In the genomic region with DNA sequence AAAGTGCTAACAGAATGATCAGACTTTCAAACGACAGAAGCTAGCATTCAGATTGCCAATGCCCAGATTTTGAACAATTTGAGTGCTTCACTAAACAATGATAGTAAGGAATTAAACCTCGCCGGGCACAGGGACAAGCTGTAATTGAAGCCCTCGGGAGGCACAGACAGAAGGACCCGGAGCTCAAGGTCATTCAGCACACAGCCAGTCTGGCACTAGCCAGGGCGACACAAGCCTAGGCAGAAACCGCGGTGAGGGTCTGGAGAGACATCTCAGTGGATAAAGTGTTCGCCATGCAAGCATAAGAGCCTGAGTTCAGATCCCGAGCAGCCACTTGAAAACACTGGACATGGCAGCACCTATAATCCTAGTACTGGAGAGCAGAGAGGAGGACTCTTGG, we compare ENCODE assay signal across 17 mouse cellular contexts. TPM values are rescaled to one million over a fixed set of nuclear protein-coding genes. Genes with fewer than 3 reads are reported as not detected.
DNase-seq lines count a peak whose midpoint lies in the region; ATAC-seq and TF ChIP-seq lines count a peak whose summit lies in the region.
"Had no signal": no experiment of that assay in that cellular context is flagged by ENCODE, and none has a peak within 500 bp of the region (broad histone marks: within the 10 kb centered on the region; RNA-seq: fewer than 3 reads in every experiment).

No protein-coding gene starts in this region.

- peak overlapping the region; percentile 81 for H3K27ac ChIP-seq in gastrocnemius, adult 2 months
- peak overlapping the region; percentile 4; the same call in 1 of the 2 replicates for H3K27ac ChIP-seq in heart, embryonic 11.5 days (ENCODE audit: low read depth, low read length)
- peak overlapping the region; percentile 46; the same call in 1 of the 2 replicates for H3K27ac ChIP-seq in intestine, postnatal 0 days (ENCODE audit: low read depth, low read length)
- H3K27ac ChIP-seq in forebrain, embryonic 14.5 days (ENCODE audit: low read depth, low read length): no peak overlapping the region
- H3K27ac ChIP-seq: embryonic facial prominence, embryonic 12.5 days; limb, embryonic 10.5 days; liver, embryonic 13.5 days; stomach, embryonic 15.5 days had no signal

- intact Hi-C loops in gastrocnemius, adult 2 months (cut with DNase I): no loop called here
- intact Hi-C loops in gastrocnemius, postnatal 36 days (cut with DNase I): no loop called here

- H3K4me1 ChIP-seq in heart, embryonic 11.5 days (ENCODE audit: control insufficient read depth, insufficient read depth, low read length): peaks cover 9% of the 10 kb centered on the region; the same call in 1 of the 2 replicates
- H3K4me1 ChIP-seq in intestine, postnatal 0 days (replicated peaks; ENCODE audit: control insufficient read depth, insufficient read depth, low read length): 0 out of 2 replicates have a peak, but pooled peaks cover 2% of the 10 kb centered on the region
- H3K4me1 ChIP-seq in forebrain, embryonic 14.5 days (ENCODE audit: control insufficient read depth, insufficient read depth, low read length): no peaks in the 10 kb centered on the region
- H3K4me1 ChIP-seq: embryonic facial prominence, embryonic 12.5 days; limb, embryonic 10.5 days had no signal

- H3K9ac ChIP-seq in heart, embryonic 11.5 days (ENCODE audit: low read depth, low read length): no peak overlapping the region
- H3K9ac ChIP-seq in intestine, postnatal 0 days (ENCODE audit: low read depth, low read length): no peak overlapping the region
- no peak overlapping the region for H3K9ac ChIP-seq in forebrain, embryonic 14.5 days (ENCODE audit: low read length)
- H3K9ac ChIP-seq: embryonic facial prominence, embryonic 12.5 days; liver, embryonic 13.5 days; stomach, embryonic 15.5 days had no signal

- H3K4me3 ChIP-seq in gastrocnemius, adult 2 months: no peak overlapping the region
- H3K4me3 ChIP-seq in heart, embryonic 11.5 days (ENCODE audit: low read depth, low read length): no peak overlapping the region
- no peak overlapping the region for H3K4me3 ChIP-seq in intestine, postnatal 0 days (ENCODE audit: low read depth, low read length)
- H3K4me3 ChIP-seq in forebrain, embryonic 14.5 days (ENCODE audit: low read depth, low read length): no peak overlapping the region
- H3K4me3 ChIP-seq: embryonic facial prominence, embryonic 12.5 days; limb, embryonic 10.5 days; liver, embryonic 13.5 days; stomach, embryonic 15.5 days had no signal

- peak; percentile 52 for DNase-seq in gastrocnemius, adult 2 months
- DNase-seq in gastrocnemius, postnatal 36 days: no peak
- DNase-seq in ovary, postnatal 36 days (ENCODE audit: low spot score): peak; percentile 10
- DNase-seq in ovary, postnatal 14 days (ENCODE audit: low spot score): no peak
- no peak for DNase-seq in left cerebral cortex, adult 8-10 months (ENCODE audit: low spot score in 2 of 2)
- DNase-seq in forebrain, embryonic 14.5 days (ENCODE audit: low spot score): no peak
- DNase-seq: cerebellum, postnatal 25 days; liver, embryonic 13.5 days; lung, postnatal 14 days; retina, postnatal 1 day had no signal

- H3K36me3 ChIP-seq in heart, embryonic 11.5 days (ENCODE audit: control insufficient read depth, insufficient read depth, low read length): peaks cover 5% of the 10 kb centered on the region; the same call in 1 of the 2 replicates
- H3K36me3 ChIP-seq in intestine, postnatal 0 days (ENCODE audit: control insufficient read depth, insufficient read depth): no peaks in the 10 kb centered on the region
- H3K36me3 ChIP-seq in forebrain, embryonic 14.5 days (ENCODE audit: control insufficient read depth, insufficient read depth, low read length): 0 out of 2 replicates have a peak, but pooled peaks cover 5% of the 10 kb centered on the region
- H3K36me3 ChIP-seq: embryonic facial prominence, embryonic 12.5 days had no signal

- no peak overlapping the region for H3K4me2 ChIP-seq in heart, embryonic 11.5 days
- H3K4me2 ChIP-seq in intestine, postnatal 0 days (replicated peaks; ENCODE audit: low read depth): no peak overlapping the region
- no peak overlapping the region for H3K4me2 ChIP-seq in forebrain, embryonic 14.5 days (ENCODE audit: low read length)
- H3K4me2 ChIP-seq: embryonic facial prominence, embryonic 12.5 days; liver, embryonic 13.5 days; midbrain, embryonic 11.5 days; stomach, embryonic 15.5 days had no signal

- H3K9me3 ChIP-seq in heart, embryonic 11.5 days (replicated peaks; ENCODE audit: control insufficient read depth, low read length): no peaks in the 10 kb centered on the region; the same call in 1 of the 2 replicates
- H3K9me3 ChIP-seq in intestine, postnatal 0 days (ENCODE audit: control insufficient read depth): no peaks in the 10 kb centered on the region
- H3K9me3 ChIP-seq in forebrain, embryonic 14.5 days (replicated peaks; ENCODE audit: control insufficient read depth, low read length): no peaks in the 10 kb centered on the region
- H3K9me3 ChIP-seq: embryonic facial prominence, embryonic 12.5 days; limb, embryonic 10.5 days; stomach, embryonic 15.5 days had no signal

- no peak for ATAC-seq in heart, embryonic 11.5 days (replicated peaks; ENCODE audit: insufficient number of reproducible peaks, low FRiP score, low TSS enrichment)
- no peak for ATAC-seq in intestine, postnatal 0 days
- no peak for ATAC-seq in forebrain, embryonic 14.5 days
- ATAC-seq: hindbrain, embryonic 16.5 days had no signal

- no peak for TF ChIP-seq CTCF in gastrocnemius, adult 2 months (IDR thresholded peaks at IDR 0.05)
- no peak for TF ChIP-seq CTCF in intestine, postnatal 0 days (IDR thresholded peaks at IDR 0.05; ENCODE audit: low read depth)

- WGBS in heart, embryonic 11.5 days (ENCODE audit: insufficient replicate concordance): 71% methylated on average over 10 of the region's 10 CpGs
- WGBS in intestine, postnatal 0 days: 73% methylated on average over 10 of the region's 10 CpGs
- 74% methylated on average over 10 of the region's 10 CpGs for WGBS in forebrain, embryonic 14.5 days

- no peaks in the 10 kb centered on the region for H3K27me3 ChIP-seq in heart, embryonic 11.5 days (ENCODE audit: control insufficient read depth, insufficient read depth, low read length)
- H3K27me3 ChIP-seq in intestine, postnatal 0 days (replicated peaks; ENCODE audit: control insufficient read depth, insufficient read depth, low read length): no peaks in the 10 kb centered on the region
- no peaks in the 10 kb centered on the region for H3K27me3 ChIP-seq in forebrain, embryonic 14.5 days (replicated peaks; ENCODE audit: control insufficient read depth, insufficient read depth, low read length)
- H3K27me3 ChIP-seq: embryonic facial prominence, embryonic 12.5 days; liver, embryonic 13.5 days; stomach, embryonic 15.5 days had no signal

RNA-seq across cellular contexts. Expression of gene Ide, which starts 10.7 kb away (rescaled TPM):
- 100 to 1,000 TPM; 104 to 158 TPM for total RNA-seq in gastrocnemius, adult 2 months (2021)
- 10 to 100 TPM; 88.1 to 99.2 TPM for total RNA-seq in gastrocnemius, postnatal 36 days (2021)
- 54.7 and 56.9 TPM in 2 replicates for polyA plus RNA-seq in heart, embryonic 11.5 days (2014; fragmentation: Nextera tagmentation; extraction: Ambion mirVana)
- 26.4 and 30.5 TPM in 2 replicates for polyA plus RNA-seq in intestine, postnatal 0 days (2015; fragmentation: Nextera tagmentation; extraction: Ambion mirVana)
- total RNA-seq in left cerebral cortex, adult 8-10 months (2022): 10 to 100 TPM; 35.0 to 40.4 (median 37.2) TPM
- polyA plus RNA-seq in forebrain, embryonic 14.5 days (2014; fragmentation: Nextera tagmentation; extraction: Ambion mirVana): 37.4 and 38.2 TPM in 2 replicates

RNA-seq across cellular contexts. Expression of gene Kif11, which starts 27.9 kb away (rescaled TPM):
- under 1 TPM; 0.15 to 0.20 TPM for total RNA-seq in gastrocnemius, adult 2 months (2021)
- total RNA-seq in gastrocnemius, postnatal 36 days (2021): under 1 TPM; 0.49 to 0.97 TPM
- 54.1 and 56.6 TPM in 2 replicates for polyA plus RNA-seq in heart, embryonic 11.5 days (2014; fragmentation: Nextera tagmentation; extraction: Ambion mirVana)
- 8.3 and 8.9 TPM in 2 replicates for polyA plus RNA-seq in intestine, postnatal 0 days (2015; fragmentation: Nextera tagmentation; extraction: Ambion mirVana)
- under 1 TPM; 0.53 to 0.89 (median 0.58) TPM for total RNA-seq in left cerebral cortex, adult 8-10 months (2022)
- polyA plus RNA-seq in forebrain, embryonic 14.5 days (2014; fragmentation: Nextera tagmentation; extraction: Ambion mirVana): 40.5 and 41.6 TPM in 2 replicates

Comparison
In these comparisons a context has a peak if more than half of its experiments do, and no peak if none do; other contexts are left out.
1. DNase-seq: peak in gastrocnemius, adult 2 months (single experiment) and ovary, postnatal 36 days (single experiment); none in gastrocnemius, postnatal 36 days (0 of 2), ovary, postnatal 14 days (single experiment), left cerebral cortex, adult 8-10 months (0 of 2) and forebrain, embryonic 14.5 days (single experiment).